Mouse (Mus musculus): ENCODE results near the gene Scfd2.
A peak's percentile ranks its signal among the peaks of the same experiment; 100 is the strongest.

The Scfd2 gene

GRCm38 (mm10) chr5:74531630-74532280 lies at the start of gene Scfd2:
Gene Scfd2, minus strand, starts transcription at chr5:74531759.
- peak; percentile 97 for DNase-seq

GRCm38 (mm10) chr5:74571767-74572166 lies 40.2 kb upstream of the Scfd2 start:
- DNase-seq: no peak

GRCm38 (mm10) chr5:74561151-74561550 lies 29.6 kb upstream of the Scfd2 start:
- no peak for DNase-seq

GRCm38 (mm10) chr5:74549566-74549965 lies 18.0 kb upstream of the Scfd2 start:
- DNase-seq: no peak

GRCm38 (mm10) chr5:74545606-74546005 lies 14.0 kb upstream of the Scfd2 start:
- DNase-seq: no peak

GRCm38 (mm10) chr5:74536180-74536947 lies 4.8 kb upstream of the Scfd2 start:
- DNase-seq: no peak

GRCm38 (mm10) chr5:74535240-74536021 lies 3.9 kb upstream of the Scfd2 start, which contains the start of gene Fip1l1:
Gene Fip1l1, plus strand, starts transcription at chr5:74535449.
- peak; percentile 91 to 93 for DNase-seq

- DNase-seq: no peak
Measured at GRCm38 (mm10) chr5:74530785-74531184, 774 bp downstream of the Scfd2 start.

GRCm38 (mm10) chr5:74527025-74527424 lies 4.5 kb downstream of the Scfd2 start:
- no peak for DNase-seq

- DNase-seq: peak; percentile 14 to 28
Measured at GRCm38 (mm10) chr5:74511686-74512085, 19.9 kb downstream of the Scfd2 start.

- DNase-seq: no peak
Measured at GRCm38 (mm10) chr5:74492705-74493104, 38.9 kb downstream of the Scfd2 start.

GRCm38 (mm10) chr5:74484646-74485045 lies 46.9 kb downstream of the Scfd2 start:
- no peak for DNase-seq

- no peak for DNase-seq
Measured at GRCm38 (mm10) chr5:74482633-74483032, 48.9 kb downstream of the Scfd2 start.

- DNase-seq: no peak
Measured at GRCm38 (mm10) chr5:74482034-74482433, 49.5 kb downstream of the Scfd2 start.

GRCm38 (mm10) chr5:74480409-74480808 lies 51.1 kb downstream of the Scfd2 start:
- no peak for DNase-seq

- no peak for DNase-seq
Measured at GRCm38 (mm10) chr5:74479947-74480346, 51.6 kb downstream of the Scfd2 start.

GRCm38 (mm10) chr5:74479157-74479556 lies 52.4 kb downstream of the Scfd2 start:
- no peak for DNase-seq

- DNase-seq: no peak
Measured at GRCm38 (mm10) chr5:74476551-74476950, 55.0 kb downstream of the Scfd2 start.

GRCm38 (mm10) chr5:74473117-74473516 lies 58.4 kb downstream of the Scfd2 start:
- DNase-seq: no peak

- no peak for DNase-seq
Measured at GRCm38 (mm10) chr5:74470819-74471218, 60.7 kb downstream of the Scfd2 start.

- DNase-seq: no peak
Measured at GRCm38 (mm10) chr5:74469620-74470019, 61.9 kb downstream of the Scfd2 start.

GRCm38 (mm10) chr5:74467753-74468152 lies 63.8 kb downstream of the Scfd2 start:
- DNase-seq: no peak

GRCm38 (mm10) chr5:74456759-74457158 lies 74.8 kb downstream of the Scfd2 start:
- DNase-seq: no peak
